Mouse (Mus musculus) G1E (cell line): ENCODE measurements at regions not wholly inside any gene's neighbourhood (a gene's known extent, or its start where the extent isn't known, plus 50 kb on each side); places are given as distances from the start of the nearest gene placed in this dataset.

Experiments used
- CTCF ChIP-seq: IDR thresholded peaks from 2 replicates; pipeline ENCODE4 v1.5.1; 2012; ENCODE audit warnings: low read depth, low read length, inconsistent platforms, mixed read lengths
- GATA2 ChIP-seq: IDR thresholded peaks from 2 replicates; pipeline ENCODE4 v1.6.1; 2012; ENCODE audit warnings: low read depth, low read length, inconsistent platforms, borderline replicate concordance
- TAL1 ChIP-seq: conservative IDR thresholded peaks from 2 replicates; pipeline ENCODE4 v1.6.1; 2012; ENCODE audit warnings: low read depth, low read length, inconsistent platforms, mixed read lengths

- TF ChIP-seq CTCF (no peak), GATA2 (no peak), TAL1 (no peak)
Measured at GRCm38 (mm10) chr15:96914988-96915387, 140.8 kb downstream of the Slc38a4 start.
